Mouse (Mus musculus): ENCODE measurements around the gene Gm27027. TPM values are rescaled to one million over a fixed set of nuclear protein-coding genes. Genes with fewer than 3 reads are reported as not detected.

Gene Gm27027
- total and polyA plus RNA-seq, 2 experiments from 2014 or later, result not detected

DNA sequence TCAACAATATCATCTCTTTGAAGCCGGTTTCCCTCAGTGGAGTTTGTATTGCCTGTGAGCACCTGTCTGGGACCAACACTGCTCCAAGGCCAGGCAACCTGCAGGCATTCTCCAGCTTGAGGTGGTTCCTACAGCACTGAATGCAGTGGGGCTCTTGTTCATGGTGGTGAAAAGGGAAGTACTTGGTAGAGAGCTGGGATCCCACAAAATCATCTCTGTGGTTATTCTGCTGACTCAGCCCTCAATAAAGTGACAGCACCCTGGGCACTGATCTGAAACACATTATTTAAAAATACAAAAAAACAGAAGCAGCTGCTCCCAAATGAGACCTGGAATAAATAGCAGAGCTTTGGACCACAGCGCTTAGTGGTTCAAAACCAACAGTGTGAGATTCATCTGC is 7.7 kb downstream of the Gm27027 start:
- no peaks in the 10 kb centered on the region for H3K27me3 ChIP-seq (ENCODE audit: control insufficient read depth, insufficient read depth, low read length)
- H3K4me1 ChIP-seq (ENCODE audit: control insufficient read depth, insufficient read depth), result peaks cover 3% of the 10 kb centered on the region; the same call in 1 of the 2 replicates
- DNase-seq (ENCODE audit: low spot score) (no peak), ATAC-seq (ENCODE audit: insufficient read depth, low read depth) (no peak)
- no peaks in the 10 kb centered on the region for H3K9me3 ChIP-seq (replicated peaks; ENCODE audit: control insufficient read depth, low read length)
- 97% methylated on average over 2 of the region's 2 CpGs for WGBS
- no peak overlapping the region for H3K9ac ChIP-seq (replicated peaks; ENCODE audit: low read depth, low read length)
- H3K36me3 ChIP-seq (replicated peaks; ENCODE audit: control insufficient read depth, insufficient read depth, low read length), result peaks cover 69% of the 10 kb centered on the region
- no peak overlapping the region for H3K4me2 ChIP-seq (ENCODE audit: low read depth, low read length)
- H3K4me3 ChIP-seq (ENCODE audit: low read depth, low read length), result no peak overlapping the region
- TF ChIP-seq EP300 (IDR thresholded peaks at IDR 0.05; ENCODE audit: low read depth) (no peak), CTCF (IDR thresholded peaks at IDR 0.05; ENCODE audit: low read depth) (no peak)
- no peak overlapping the region for H3K27ac ChIP-seq (ENCODE audit: low read depth)

DNA sequence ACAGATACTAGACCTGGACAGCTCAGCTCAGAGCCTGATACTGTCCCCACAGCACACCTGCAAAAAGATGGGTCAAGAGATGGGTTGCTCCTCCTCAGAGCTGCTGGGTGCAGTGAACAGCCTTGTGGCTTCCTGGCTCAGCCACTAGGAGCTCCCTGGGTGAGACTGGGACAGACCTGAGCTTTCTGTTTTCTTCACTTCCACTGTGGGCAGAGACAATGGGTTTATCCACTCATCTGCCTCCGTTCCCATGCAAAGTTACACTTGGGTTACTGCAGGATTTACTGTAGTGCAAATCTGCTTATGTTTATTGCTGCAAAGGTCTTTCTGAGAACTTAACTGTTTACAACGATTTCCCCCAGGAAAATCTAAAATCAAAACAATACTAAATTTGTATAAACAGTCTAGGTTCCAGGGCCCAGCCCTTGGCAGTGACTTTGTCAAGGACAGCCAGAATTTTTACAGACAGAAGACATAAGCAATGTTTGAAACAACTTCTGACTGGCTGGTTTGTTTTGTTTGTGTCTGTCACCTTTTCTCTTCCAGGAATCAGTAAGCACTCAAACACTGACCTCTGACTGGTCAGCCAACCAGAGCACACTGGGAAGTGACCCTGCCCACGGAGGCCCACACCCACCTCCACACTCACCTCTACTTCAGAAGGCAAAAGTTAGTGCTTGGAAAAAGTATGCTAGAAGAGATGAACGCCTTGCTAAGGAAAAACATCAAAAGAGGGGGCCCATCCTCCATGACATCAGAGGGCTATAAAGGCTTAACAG is 13.5 kb downstream of the Gm27027 start:
- Histone ChIP-seq H3K27me3 (ENCODE audit: control insufficient read depth, insufficient read depth, low read length) (no peaks in the 10 kb centered on the region), H3K4me2 (ENCODE audit: low read depth, low read length) (no peak overlapping the region), H3K36me3 (replicated peaks; ENCODE audit: control insufficient read depth, insufficient read depth, low read length) (peaks cover 77% of the 10 kb centered on the region), H3K9me3 (replicated peaks; ENCODE audit: control insufficient read depth, low read length) (no peaks in the 10 kb centered on the region), H3K4me1 (ENCODE audit: control insufficient read depth, insufficient read depth) (no peaks in the 10 kb centered on the region), H3K9ac (replicated peaks; ENCODE audit: low read depth, low read length) (no peak overlapping the region), H3K4me3 (ENCODE audit: low read depth, low read length) (no peak overlapping the region), H3K27ac (ENCODE audit: low read depth) (no peak overlapping the region)
- TF ChIP-seq EP300 (IDR thresholded peaks at IDR 0.05; ENCODE audit: low read depth) (no peak), CTCF (IDR thresholded peaks at IDR 0.05; ENCODE audit: low read depth) (no peak)
- WGBS, result 78% methylated on average over 4 of the region's 4 CpGs
- DNase-seq (ENCODE audit: low spot score) (no peak), ATAC-seq (ENCODE audit: insufficient read depth, low read depth) (no peak)

DNA sequence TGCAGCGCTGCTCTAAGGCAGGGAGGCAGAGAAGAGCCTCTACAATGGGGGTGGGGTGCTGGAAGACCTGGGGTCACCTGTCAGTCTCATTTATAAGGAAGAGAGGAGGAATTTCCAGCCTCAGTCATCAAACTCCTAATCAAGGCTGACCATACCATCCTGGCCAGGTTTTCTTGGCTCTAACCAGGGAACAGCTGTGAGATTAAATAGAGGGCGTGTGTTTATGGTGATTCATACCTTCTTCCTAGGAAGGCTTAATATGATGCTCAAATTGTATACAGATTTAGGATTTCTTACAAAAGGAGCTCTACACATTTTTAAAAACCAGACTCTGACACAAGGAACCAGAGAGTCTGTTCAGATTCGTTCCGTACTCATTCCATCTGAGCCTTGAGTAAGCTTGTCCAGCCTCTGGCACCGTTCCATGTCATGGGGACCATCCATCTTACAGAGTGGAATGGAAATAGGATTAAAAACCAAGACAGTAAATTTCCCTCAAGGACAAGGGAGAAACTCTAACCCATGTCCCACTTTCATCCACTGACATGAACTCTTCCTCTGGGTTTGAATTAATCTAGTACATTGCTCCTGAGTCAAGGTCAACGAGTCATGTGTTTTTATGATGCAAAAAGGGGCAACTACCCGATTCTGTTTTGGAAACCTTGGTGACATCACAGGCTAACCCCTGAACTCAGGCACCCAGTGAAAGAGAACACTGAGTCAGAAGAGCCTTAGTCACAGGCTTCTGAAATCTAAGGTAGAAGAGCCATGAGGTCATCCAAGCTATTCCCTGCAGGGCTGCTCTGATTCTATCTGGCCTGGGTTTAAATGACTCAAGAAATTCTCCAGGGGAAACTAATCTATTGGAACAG is 16.7 kb downstream of the Gm27027 start:
- peaks cover 6% of the 10 kb centered on the region; the same call in 1 of the 2 replicates for H3K4me1 ChIP-seq (ENCODE audit: control insufficient read depth, insufficient read depth)
- TF ChIP-seq EP300 (IDR thresholded peaks at IDR 0.05; ENCODE audit: low read depth) (no peak), CTCF (IDR thresholded peaks at IDR 0.05; ENCODE audit: low read depth) (no peak)
- H3K4me3 ChIP-seq (ENCODE audit: low read depth, low read length), result no peak overlapping the region
- H3K4me2 ChIP-seq (ENCODE audit: low read depth, low read length), result no peak overlapping the region
- H3K9me3 ChIP-seq (replicated peaks; ENCODE audit: control insufficient read depth, low read length), result no peaks in the 10 kb centered on the region
- H3K27ac ChIP-seq (ENCODE audit: low read depth), result no peak overlapping the region
- ATAC-seq (ENCODE audit: insufficient read depth, low read depth) (no peak), DNase-seq (ENCODE audit: low spot score) (no peak)
- H3K9ac ChIP-seq (replicated peaks; ENCODE audit: low read depth, low read length), result no peak overlapping the region
- H3K36me3 ChIP-seq (replicated peaks; ENCODE audit: control insufficient read depth, insufficient read depth, low read length), result peaks cover 53% of the 10 kb centered on the region
- WGBS, result 88% methylated on average over 7 of the region's 7 CpGs
- no peaks in the 10 kb centered on the region for H3K27me3 ChIP-seq (ENCODE audit: control insufficient read depth, insufficient read depth, low read length)

DNA sequence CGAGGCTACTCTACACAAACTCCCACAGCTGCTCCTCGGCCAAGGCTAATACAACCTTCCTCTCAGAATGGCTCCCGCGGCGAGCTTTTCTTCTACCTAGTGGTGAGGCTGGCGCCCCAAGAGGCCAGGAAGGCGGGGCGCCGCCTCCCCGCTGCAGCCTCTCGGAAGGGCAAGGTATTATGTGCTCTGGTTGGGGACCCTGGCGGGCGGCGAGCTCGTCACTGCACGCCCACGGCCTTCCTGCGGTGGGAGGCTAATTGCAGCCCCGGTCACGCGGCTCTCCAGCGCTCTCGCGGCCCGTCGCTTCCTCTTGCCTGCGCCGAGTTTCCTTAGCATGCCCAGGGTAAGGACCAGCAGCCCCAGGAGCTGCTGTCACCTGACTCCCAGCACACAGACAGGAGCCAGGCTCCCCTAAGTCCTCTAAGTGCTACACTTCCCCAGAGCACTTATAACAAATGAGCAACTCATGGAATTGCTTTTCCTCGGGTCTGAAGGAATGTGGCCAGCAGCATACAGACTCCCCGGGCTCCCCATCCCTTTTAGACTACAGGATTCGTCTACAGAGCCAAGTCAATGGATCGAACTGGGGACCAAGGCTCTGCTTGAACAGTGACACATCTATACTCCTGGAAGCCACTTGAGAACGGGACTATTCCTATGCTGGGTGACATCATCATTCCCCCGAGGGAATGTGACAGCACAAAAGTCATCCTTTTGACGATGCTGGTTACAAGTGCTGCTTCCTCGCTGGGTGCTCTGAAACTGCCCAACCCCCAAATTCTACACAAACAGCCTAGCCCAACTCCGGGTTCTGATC is 19.5 kb downstream of the Gm27027 start:
- Histone ChIP-seq H3K4me3 (ENCODE audit: low read depth, low read length) (peak overlapping the region; percentile 38), H3K4me1 (ENCODE audit: control insufficient read depth, insufficient read depth) (peaks cover 6% of the 10 kb centered on the region; the same call in 1 of the 2 replicates), H3K9me3 (replicated peaks; ENCODE audit: control insufficient read depth, low read length) (no peaks in the 10 kb centered on the region), H3K36me3 (replicated peaks; ENCODE audit: control insufficient read depth, insufficient read depth, low read length) (peaks cover 27% of the 10 kb centered on the region), H3K4me2 (ENCODE audit: low read depth, low read length) (peak overlapping the region; percentile 77), H3K27me3 (ENCODE audit: control insufficient read depth, insufficient read depth, low read length) (0 out of 2 replicates have a peak, but pooled peaks cover 5% of the 10 kb centered on the region), H3K9ac (replicated peaks; ENCODE audit: low read depth, low read length) (peak overlapping the region; percentile 13; the same call in 1 of the 2 replicates), H3K27ac (ENCODE audit: low read depth) (peak overlapping the region; percentile 32)
- 2% methylated on average over 37 of the region's 37 CpGs for WGBS
- ATAC-seq (ENCODE audit: insufficient read depth, low read depth), result peak; percentile 76
- DNase-seq (ENCODE audit: low spot score), result peak; percentile 47
- peak; percentile 35 for TF ChIP-seq CTCF (IDR thresholded peaks at IDR 0.05; ENCODE audit: low read depth)
- no peak for TF ChIP-seq EP300 (IDR thresholded peaks at IDR 0.05; ENCODE audit: low read depth)

All from heart, postnatal 0 days (tissue).